Mouse (Mus musculus) spleen, adult 12 weeks (tissue): Measurements from ENCODE around the gene Lcn6.
A peak's percentile ranks its signal among the peaks of the same experiment; 100 is the strongest.
"Not testable (repeated sequence)": the region's sequence is repeated elsewhere in the genome, so short reads cannot be mapped to it uniquely, and the experiment has no call there.

Source experiments
- DNase-seq: peaks from one replicate; pipeline ENCODE4 v3.0.0; 2022; ENCODE audit warnings: low spot score

The Lcn6 gene

DNA sequence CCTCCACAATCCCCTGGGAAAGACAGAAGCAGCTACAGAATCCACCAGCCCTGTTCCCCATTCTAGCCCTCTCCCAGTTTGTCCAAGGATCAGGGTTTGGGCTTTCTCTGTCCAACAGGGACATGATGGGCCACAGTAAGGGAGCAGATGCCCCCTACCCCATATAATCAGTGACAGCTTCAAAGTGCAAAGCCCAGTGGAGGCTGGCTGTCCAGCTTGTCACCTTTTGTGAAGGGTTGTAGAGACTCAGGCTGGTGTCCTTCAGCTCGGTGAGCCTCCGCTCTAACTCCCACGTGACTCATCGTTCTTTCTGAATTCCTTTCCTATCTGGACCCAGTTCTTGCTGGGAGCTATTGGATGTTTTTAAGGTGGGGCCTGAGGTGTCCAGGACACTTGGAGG is 27.1 kb downstream of the Lcn6 start:
- no peak for DNase-seq

DNA sequence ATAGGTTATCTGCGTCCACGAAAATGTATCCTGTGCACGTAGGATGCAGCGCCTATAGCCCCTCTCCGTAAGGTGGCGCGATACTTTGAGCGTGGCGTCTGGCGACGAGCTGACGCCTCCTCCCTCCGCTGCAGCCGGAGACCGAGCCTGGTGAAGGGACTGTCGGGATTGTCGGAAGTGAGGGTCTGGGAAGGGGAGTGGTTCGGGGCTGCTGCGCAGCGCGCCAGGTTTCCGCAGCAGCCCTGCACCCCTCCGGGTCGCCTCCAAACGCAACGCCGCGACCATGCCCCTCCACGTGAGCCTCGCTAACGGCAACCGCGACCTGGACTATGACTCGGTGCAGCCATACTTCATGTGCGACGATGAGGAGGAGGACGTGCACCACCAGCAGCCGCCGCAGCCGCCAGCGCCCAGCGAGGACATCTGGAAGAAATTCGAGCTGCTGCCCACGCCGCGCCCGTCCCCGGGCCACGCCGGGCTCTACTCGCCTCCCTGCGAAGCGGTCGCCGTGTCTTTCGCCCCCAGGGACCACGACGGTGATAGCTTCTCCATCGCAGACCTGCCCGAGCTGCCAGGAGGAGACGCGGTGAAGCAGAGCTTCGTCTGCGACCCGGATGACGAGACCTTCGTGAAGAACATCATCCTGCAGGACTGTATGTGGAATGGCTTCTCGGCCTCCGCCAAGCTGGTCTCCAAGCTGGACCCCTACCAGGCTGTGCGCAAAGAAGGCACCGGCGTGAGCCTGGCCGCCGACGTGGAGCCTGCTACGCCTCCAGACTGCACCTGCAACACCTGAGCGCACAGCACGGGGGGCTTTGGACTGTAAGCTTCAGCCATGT is 30.3 kb downstream of the Lcn6 start, which contains the start of gene Bmyc:
TSS of gene Bmyc (plus strand) at position 97 of the 839 bp plus-strand sequence.
- peak; percentile 33 for DNase-seq

DNA sequence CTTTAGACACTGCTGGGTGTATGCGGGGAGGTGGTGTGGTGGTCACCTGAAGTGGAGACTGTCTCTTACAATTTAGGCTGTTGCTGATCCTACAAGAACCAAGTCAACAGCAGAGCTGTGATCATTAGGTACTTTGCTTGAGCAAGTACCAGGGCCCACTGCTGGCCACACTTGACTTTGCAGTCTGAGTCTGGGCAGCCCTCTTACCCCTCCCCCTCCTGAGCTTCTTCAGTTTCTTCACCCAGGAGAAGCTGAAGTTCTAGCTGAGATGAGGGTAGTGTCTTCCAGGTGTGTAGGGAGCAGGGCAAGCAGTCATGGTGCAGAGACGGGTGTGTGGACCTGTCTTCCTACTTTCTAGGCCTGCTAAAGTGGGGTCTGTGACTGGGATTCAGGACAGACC is 31.5 kb downstream of the Lcn6 start:
- DNase-seq, result no peak

DNA sequence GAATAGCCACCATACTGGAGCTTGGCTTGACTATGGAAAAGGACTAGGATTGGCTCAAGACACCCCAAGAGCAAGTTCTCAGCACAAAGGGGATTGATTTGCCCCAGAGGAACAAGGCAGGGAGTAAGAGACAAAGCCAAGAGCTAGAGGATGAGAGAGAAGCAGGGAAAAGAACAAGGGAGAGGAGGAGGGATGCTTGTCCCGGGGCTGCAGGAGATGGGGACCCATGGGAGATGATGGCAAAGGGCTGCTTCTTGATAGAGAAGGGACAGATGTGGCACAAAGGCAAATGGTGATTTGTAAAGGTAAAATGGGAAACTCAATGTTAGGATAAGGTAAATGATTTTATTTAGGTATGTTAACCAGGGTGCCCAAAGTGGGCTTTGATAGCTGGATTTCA is 32.5 kb downstream of the Lcn6 start:
- not testable (repeated sequence) for DNase-seq

DNA sequence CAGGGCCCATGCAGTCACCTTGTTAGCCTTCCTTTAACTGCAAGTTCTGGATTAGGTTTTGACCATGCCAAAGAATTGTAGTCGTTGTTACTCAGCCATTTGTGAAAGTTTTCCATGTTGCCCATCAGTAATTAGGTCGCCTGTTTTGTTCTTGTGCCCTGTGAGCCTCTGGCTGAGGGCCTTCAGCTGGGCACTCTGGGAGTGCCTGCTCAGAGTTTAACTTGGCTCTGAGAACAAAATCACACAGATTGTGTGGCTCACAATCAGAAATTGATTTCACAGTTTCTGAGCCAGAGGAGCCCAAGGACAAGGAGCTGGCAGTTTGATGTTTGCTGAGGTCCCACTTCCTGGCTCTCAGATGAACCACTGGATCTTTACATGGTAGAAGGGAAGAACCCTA is 33.2 kb downstream of the Lcn6 start:
- DNase-seq, result not testable (repeated sequence)

DNA sequence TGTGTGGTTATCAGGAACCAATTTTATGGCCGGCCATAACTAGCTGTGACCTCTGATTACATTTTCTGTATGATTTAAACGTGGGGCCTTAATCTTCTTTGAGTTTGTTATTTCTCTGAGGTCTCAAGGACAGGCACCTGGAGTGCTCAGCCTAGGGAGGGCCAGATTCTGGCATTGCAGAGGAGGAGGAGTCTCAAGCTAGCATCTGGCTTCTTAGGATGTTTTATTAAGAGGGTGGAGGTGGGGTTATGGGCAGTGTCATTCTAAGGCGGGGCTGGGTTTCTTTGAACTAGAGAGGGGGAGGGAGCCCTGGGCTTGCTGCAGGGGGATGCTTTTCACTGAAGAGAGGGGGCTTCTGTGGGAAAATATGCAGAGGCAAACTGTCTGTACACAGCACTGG is 35.1 kb downstream of the Lcn6 start:
- not testable (repeated sequence) for DNase-seq

DNA sequence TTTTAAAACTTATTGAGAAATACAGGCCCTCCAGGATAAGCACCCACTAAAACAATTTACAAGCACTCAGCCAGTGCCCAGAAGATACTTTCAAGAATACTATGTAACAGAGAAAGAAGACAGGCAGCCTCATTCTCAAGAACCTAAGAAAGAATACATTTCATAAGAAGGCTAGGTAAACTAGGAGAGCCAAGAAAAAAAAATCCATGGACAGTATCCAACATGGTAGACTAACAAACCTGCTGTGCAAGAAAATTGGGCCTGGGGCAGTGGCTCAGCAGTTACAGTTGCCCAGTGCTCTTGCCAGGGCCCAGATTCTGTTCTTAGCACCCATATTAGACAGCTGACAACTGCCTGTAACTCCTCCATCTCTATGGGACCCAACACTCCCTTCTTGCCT is 40.6 kb downstream of the Lcn6 start:
- no peak for DNase-seq
